ENCODE assay signal across 7 mouse cellular contexts in genomic region chr8:11778646-11779433, GRCm38 (mm10). TPM values are rescaled to one million over a fixed set of nuclear protein-coding genes. Genes with fewer than 3 reads are reported as not detected.
DNase-seq lines count a peak whose midpoint lies in the region; ATAC-seq and TF ChIP-seq lines count a peak whose summit lies in the region.

No protein-coding gene starts in this region.

- H3K27ac ChIP-seq in liver, adult 2 months (replicated peaks; ENCODE audit: insufficient read depth, low read depth, low read length), result peak overlapping the region; percentile 62
- H3K27ac ChIP-seq in heart, embryonic 13.5 days (replicated peaks), result peak overlapping the region; percentile 83
- peak overlapping the region; percentile 43; the same call in 1 of the 2 replicates for H3K27ac ChIP-seq in limb, embryonic 10.5 days
- peak overlapping the region; percentile 17; the same call in 1 of the 2 replicates for H3K27ac ChIP-seq in stomach, embryonic 16.5 days (ENCODE audit: low read length)
- H3K27ac ChIP-seq in midbrain, embryonic 13.5 days, result no peak overlapping the region; the same call in 1 of the 2 replicates

- TF ChIP-seq CTCF in liver, adult 2 months (IDR thresholded peaks at IDR 0.05; ENCODE audit: low read depth, low read length), result no peak

- no peak overlapping the region; the same call in 1 of the 2 replicates for H3K9ac ChIP-seq in liver, adult 2 months (ENCODE audit: low read depth, low read length)
- H3K9ac ChIP-seq in heart, embryonic 13.5 days, result peak overlapping the region; percentile 69
- 0 out of 2 replicates have a peak overlapping the region, but pooled peaks have one; percentile 28 for H3K9ac ChIP-seq in stomach, embryonic 16.5 days (ENCODE audit: low read length)
- no peak overlapping the region for H3K9ac ChIP-seq in midbrain, embryonic 13.5 days (replicated peaks)

- H3K9me3 ChIP-seq in heart, embryonic 13.5 days, result no peaks in the 10 kb centered on the region
- H3K9me3 ChIP-seq in limb, embryonic 10.5 days (replicated peaks), result no peaks in the 10 kb centered on the region
- H3K9me3 ChIP-seq in stomach, embryonic 16.5 days (replicated peaks; ENCODE audit: control insufficient read depth, low read length), result no peaks in the 10 kb centered on the region
- no peaks in the 10 kb centered on the region for H3K9me3 ChIP-seq in midbrain, embryonic 13.5 days

- H3K4me1 ChIP-seq in liver, adult 2 months (ENCODE audit: control insufficient read depth, insufficient read depth, low read length), result peaks cover 14% of the 10 kb centered on the region
- peaks cover 86% of the 10 kb centered on the region for H3K4me1 ChIP-seq in heart, embryonic 13.5 days
- peaks cover 39% of the 10 kb centered on the region for H3K4me1 ChIP-seq in limb, embryonic 10.5 days
- H3K4me1 ChIP-seq in stomach, embryonic 16.5 days (ENCODE audit: control insufficient read depth, insufficient read depth, low read length), result peaks cover 27% of the 10 kb centered on the region
- peaks cover 45% of the 10 kb centered on the region for H3K4me1 ChIP-seq in midbrain, embryonic 13.5 days (replicated peaks)

- WGBS in liver, adult 2 months, result 75% methylated on average over 8 of the region's 8 CpGs
- WGBS in heart, embryonic 13.5 days, result 73% methylated on average over 8 of the region's 8 CpGs
- WGBS in limb, embryonic 10.5 days, result 84% methylated on average over 8 of the region's 8 CpGs
- 74% methylated on average over 8 of the region's 8 CpGs for WGBS in stomach, embryonic 16.5 days
- WGBS in midbrain, embryonic 13.5 days, result 87% methylated on average over 8 of the region's 8 CpGs

- H3K27me3 ChIP-seq in liver, adult 2 months (ENCODE audit: control insufficient read depth, insufficient read depth, low read length), result no peaks in the 10 kb centered on the region
- H3K27me3 ChIP-seq in heart, embryonic 13.5 days (replicated peaks), result no peaks in the 10 kb centered on the region
- no peaks in the 10 kb centered on the region for H3K27me3 ChIP-seq in limb, embryonic 10.5 days (ENCODE audit: low read depth, poor library complexity, severe bottlenecking)
- no peaks in the 10 kb centered on the region for H3K27me3 ChIP-seq in stomach, embryonic 16.5 days (ENCODE audit: control insufficient read depth, insufficient read depth, low read length)
- H3K27me3 ChIP-seq in midbrain, embryonic 13.5 days, result no peaks in the 10 kb centered on the region

- no peak for DNase-seq in liver, adult 2 months (ENCODE audit: extremely low read depth, low read depth, low spot score)
- no peak for DNase-seq in liver
- DNase-seq in limb, embryonic 10.5 days (ENCODE audit: low spot score), result no peak
- DNase-seq in thymus, postnatal 36 days, result no peak

- H3K4me2 ChIP-seq in heart, embryonic 13.5 days, result peak overlapping the region; percentile 59
- no peak overlapping the region for H3K4me2 ChIP-seq in stomach, embryonic 16.5 days (ENCODE audit: low read depth, low read length)
- H3K4me2 ChIP-seq in midbrain, embryonic 13.5 days (replicated peaks), result no peak overlapping the region

- H3K36me3 ChIP-seq in liver, adult 2 months (ENCODE audit: control insufficient read depth, insufficient read depth, low read length), result peaks cover 8% of the 10 kb centered on the region; the same call in 1 of the 2 replicates
- peaks cover 32% of the 10 kb centered on the region for H3K36me3 ChIP-seq in heart, embryonic 13.5 days
- peaks cover 34% of the 10 kb centered on the region for H3K36me3 ChIP-seq in limb, embryonic 10.5 days
- 0 out of 2 replicates have a peak, but pooled peaks cover 6% of the 10 kb centered on the region for H3K36me3 ChIP-seq in stomach, embryonic 16.5 days (ENCODE audit: control insufficient read depth, insufficient read depth, low read length)
- H3K36me3 ChIP-seq in midbrain, embryonic 13.5 days, result peaks cover 28% of the 10 kb centered on the region

- ATAC-seq in heart, embryonic 13.5 days (ENCODE audit: extremely low read depth, insufficient number of reproducible peaks, low FRiP score, low TSS enrichment), result no peak
- ATAC-seq in stomach, embryonic 16.5 days (ENCODE audit: insufficient read depth, low FRiP score), result no peak
- ATAC-seq in midbrain, embryonic 13.5 days, result no peak

- TF ChIP-seq POLR2A in liver, adult 2 months (IDR thresholded peaks at IDR 0.05; ENCODE audit: extremely low read depth, insufficient read depth, low read length), result no peak

- peaks cover 29% of the 10 kb centered on the region; the same call in 1 of the 2 replicates for H3K79me2 ChIP-seq in liver, adult 2 months (ENCODE audit: control insufficient read depth, insufficient read depth, low read length)

- H3K4me3 ChIP-seq in liver, adult 2 months (ENCODE audit: insufficient read depth, low read depth, low read length), result peak overlapping the region; percentile 39; the same call in 1 of the 2 replicates
- H3K4me3 ChIP-seq in heart, embryonic 13.5 days, result peak overlapping the region; percentile 44
- no peak overlapping the region for H3K4me3 ChIP-seq in limb, embryonic 10.5 days
- H3K4me3 ChIP-seq in stomach, embryonic 16.5 days (replicated peaks; ENCODE audit: low read length), result 0 out of 2 replicates have a peak overlapping the region, but pooled peaks have one; percentile 2
- no peak overlapping the region for H3K4me3 ChIP-seq in midbrain, embryonic 13.5 days (replicated peaks)

RNA-seq across cellular contexts. Expression of gene Arhgef7, which starts 51.3 kb away (rescaled TPM):
- 15.8 and 19.3 TPM in 2 replicates for total RNA-seq in liver, adult 2 months (2014; rRNA removed)
- polyA plus RNA-seq in liver, adult 2 months (2012; rRNA removed), result 11.0 and 12.4 TPM in 2 replicates
- polyA plus RNA-seq in heart, embryonic 13.5 days (2015; fragmentation: Nextera tagmentation; extraction: Ambion mirVana), result 44.8 and 45.8 TPM in 2 replicates
- 52.4 and 59.1 TPM in 2 replicates for polyA plus RNA-seq in limb, embryonic 10.5 days (2016; fragmentation: Nextera tagmentation; extraction: Ambion mirVana)
- 32.7 and 33.4 TPM in 2 replicates for polyA plus RNA-seq in stomach, embryonic 16.5 days (2015; fragmentation: Nextera tagmentation; extraction: Ambion mirVana)
- 60.8 and 66.3 TPM in 2 replicates for polyA plus RNA-seq in midbrain, embryonic 13.5 days (2015; fragmentation: Nextera tagmentation; extraction: Ambion mirVana)

Comparison
In these comparisons a context has a peak if more than half of its experiments do, and no peak if none do; other contexts are left out.
1. H3K4me3 ChIP-seq: peak in liver, adult 2 months (single experiment), heart, embryonic 13.5 days (single experiment) and stomach, embryonic 16.5 days (single experiment); none in limb, embryonic 10.5 days (single experiment) and midbrain, embryonic 13.5 days (single experiment).
2. H3K9ac ChIP-seq: peak in heart, embryonic 13.5 days (single experiment) and stomach, embryonic 16.5 days (single experiment); none in liver, adult 2 months (single experiment) and midbrain, embryonic 13.5 days (single experiment).